Mouse (Mus musculus) small intestine, adult 2 months (tissue): ENCODE results near the gene Rarb. TPM values are rescaled to one million over a fixed set of nuclear protein-coding genes. Genes with fewer than 3 reads are reported as not detected.

ENCODE experiments used
- H3K27ac ChIP-seq: fragments of 200-500 bp; 2 replicates; pipeline ENCODE4 v1.5.1; 2012; ENCODE audit warnings: low read depth, low read length, control low read depth, inconsistent platforms; ENCODE audit not compliant: insufficient read depth
- H3K27me3 ChIP-seq: fragments of 200-500 bp; 2 replicates; pipeline ENCODE4 v1.6.1; 2012; ENCODE audit warnings: mild to moderate bottlenecking, moderate library complexity, low read length, inconsistent platforms; ENCODE audit not compliant: control insufficient read depth, insufficient read depth
- H3K36me3 ChIP-seq: fragments of 200-500 bp; 2 replicates; pipeline ENCODE4 v1.6.1; 2012; ENCODE audit warnings: mild to moderate bottlenecking, low read length, control low read depth, inconsistent platforms; ENCODE audit not compliant: control insufficient read depth, insufficient read depth
- H3K4me1 ChIP-seq: fragments of 200-500 bp; 2 replicates; pipeline ENCODE4 v1.6.1; 2012; ENCODE audit warnings: low read length, inconsistent platforms, mixed read lengths; ENCODE audit not compliant: control insufficient read depth, insufficient read depth, insufficient read length
- H3K4me3 ChIP-seq: fragments of 200-500 bp; 2 replicates; pipeline ENCODE4 v1.5.1; 2012; ENCODE audit warnings: low read depth, mild to moderate bottlenecking, control low read depth, inconsistent platforms, low read length, moderate library complexity
- CTCF ChIP-seq: fragments of 200-500 bp; IDR thresholded peaks from 2 replicates; pipeline ENCODE4 v1.5.1; 2012; ENCODE audit warnings: low read depth, mild to moderate bottlenecking, control low read depth, inconsistent platforms, low read length, moderate library complexity, mixed read lengths; ENCODE audit not compliant: insufficient replicate concordance, insufficient read length; ENCODE audit errors: extremely low read depth
- POLR2A ChIP-seq: fragments of 200-500 bp; IDR thresholded peaks from 2 replicates; pipeline ENCODE4 v1.6.1; 2012; ENCODE audit warnings: low read depth, mild to moderate bottlenecking, control low read depth, inconsistent platforms, low read length, moderate library complexity
- WGBS: fragments of 180-500 bp; shearing (Covaris S2); methylation state at CpG from one replicate; pipeline ENCODE4 v1.1.7; 2018; 5-methylcytosine and 5-hydroxymethylcytosine counted together
- polyA plus RNA-seq: library from polyadenylated mRNA; depleted of rRNA; stranded (reverse); fragments of >200 nt; gene quantifications from 2 replicates; pipeline ENCODE4 v1.2.3, GENCODE M21; 2012

The Rarb gene
- polyA plus RNA-seq, 1 experiment: 0.61 TPM

DNA sequence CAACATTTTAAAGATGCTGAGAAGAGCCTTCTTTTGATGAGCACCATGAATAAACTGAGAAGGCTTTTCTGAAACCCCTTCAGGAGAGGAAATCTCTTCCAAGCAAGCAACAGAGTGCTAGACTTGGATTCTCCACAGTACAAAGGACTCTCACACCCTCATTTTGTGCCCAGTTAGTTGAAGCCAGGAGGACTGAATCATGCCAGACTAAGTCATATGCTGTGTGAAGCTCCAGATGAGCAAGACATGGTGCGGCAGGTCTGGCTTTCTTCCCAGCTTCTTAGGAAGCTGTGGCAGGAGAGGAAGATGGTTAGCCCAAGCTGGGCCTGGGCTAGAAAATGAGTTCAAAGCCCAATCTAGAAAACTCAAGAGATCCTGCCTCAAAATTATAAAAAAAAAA lies 267.1 kb downstream of the Rarb start:
- H3K27ac ChIP-seq: no peak overlapping the region
- TF ChIP-seq POLR2A: no peak
- TF ChIP-seq CTCF: no peak
- H3K4me1 ChIP-seq: peaks cover 2% of the 10 kb centered on the region; the same call in 1 of the 2 replicates
- no peak overlapping the region for H3K4me3 ChIP-seq
- H3K36me3 ChIP-seq: no peaks in the 10 kb centered on the region
- 82% methylated on average over 1 of the region's 1 CpGs for WGBS
- no peaks in the 10 kb centered on the region for H3K27me3 ChIP-seq

DNA sequence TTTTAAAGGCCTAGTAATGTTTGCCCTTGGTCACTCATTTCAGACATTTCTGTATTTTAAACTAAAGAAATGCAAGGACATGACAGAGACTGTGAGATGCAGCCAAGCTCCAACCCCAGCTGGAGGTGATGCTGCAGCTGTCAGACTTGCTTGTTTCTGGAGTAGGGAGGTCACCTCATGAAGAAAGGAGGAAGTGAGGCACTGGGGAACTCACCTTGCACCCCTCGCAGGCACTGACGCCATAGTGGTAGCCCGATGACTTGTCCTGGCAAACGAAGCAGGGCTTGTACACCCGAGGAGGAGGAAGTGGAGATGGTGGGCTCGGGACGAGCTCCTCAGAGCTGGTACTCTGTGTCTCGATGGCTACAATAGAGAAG lies 270.8 kb downstream of the Rarb start:
- Histone ChIP-seq H3K27me3 (no peaks in the 10 kb centered on the region), H3K4me3 (no peak overlapping the region), H3K4me1 (peaks cover 2% of the 10 kb centered on the region), H3K36me3 (no peaks in the 10 kb centered on the region), H3K27ac (no peak overlapping the region)
- TF ChIP-seq POLR2A: no peak
- TF ChIP-seq CTCF: no peak
- WGBS: 80% methylated on average over 8 of the region's 8 CpGs

- H3K36me3 ChIP-seq: no peaks in the 10 kb centered on the region
- 79% methylated on average over 6 of the region's 6 CpGs for WGBS
- H3K4me3 ChIP-seq: no peak overlapping the region
- no peaks in the 10 kb centered on the region for H3K27me3 ChIP-seq
- H3K4me1 ChIP-seq: peaks cover 2% of the 10 kb centered on the region
- H3K27ac ChIP-seq: no peak overlapping the region
- TF ChIP-seq POLR2A (no peak), CTCF (no peak)
Measured at GRCm38 (mm10) chr14:16547492-16548199, 271.3 kb downstream of the Rarb start.

DNA sequence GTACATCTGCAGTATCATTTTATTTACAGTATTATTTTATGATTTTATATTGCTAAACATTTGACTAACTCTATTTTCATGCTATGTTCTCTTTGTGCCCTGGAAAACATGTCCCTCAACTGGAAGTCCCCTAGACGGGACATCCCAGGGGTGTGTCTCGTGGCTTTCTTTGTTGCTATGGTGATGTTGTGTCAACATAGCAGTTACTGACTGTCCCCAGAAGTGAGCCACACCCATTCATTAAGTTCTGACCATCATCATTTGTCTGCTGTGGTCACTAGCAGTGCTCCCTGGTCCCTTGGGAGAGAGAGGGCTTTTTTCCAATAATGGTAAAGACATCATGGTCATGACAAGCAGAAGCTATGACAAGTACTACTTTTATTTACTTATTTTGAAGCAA lies 274.0 kb downstream of the Rarb start:
- Histone ChIP-seq H3K4me3 (no peak overlapping the region), H3K27ac (no peak overlapping the region), H3K4me1 (peaks cover 2% of the 10 kb centered on the region), H3K36me3 (no peaks in the 10 kb centered on the region), H3K27me3 (no peaks in the 10 kb centered on the region)
- 34% methylated on average over 2 of the region's 2 CpGs for WGBS
- no peak for TF ChIP-seq POLR2A
- TF ChIP-seq CTCF: no peak

DNA sequence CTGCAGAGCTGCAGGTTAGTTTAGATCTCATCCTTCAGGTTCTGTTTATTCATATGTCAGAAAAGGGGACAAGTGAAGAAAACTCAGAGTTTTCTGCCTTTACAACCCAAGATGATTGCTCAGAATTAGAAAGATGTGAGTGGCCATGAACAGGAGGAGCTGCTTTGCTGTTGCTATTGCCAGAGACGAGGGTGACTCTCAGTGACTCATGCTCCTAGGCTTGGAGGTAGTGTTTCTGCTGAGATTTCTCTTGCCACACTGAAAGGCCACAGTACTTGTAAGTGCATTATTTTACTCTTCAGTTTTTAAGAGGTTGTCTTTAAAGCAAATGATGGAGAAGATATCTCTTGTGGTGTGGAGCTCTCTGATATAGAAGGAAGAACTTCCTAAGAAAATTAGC lies 277.3 kb downstream of the Rarb start:
- no peak overlapping the region for H3K27ac ChIP-seq
- WGBS: 63% methylated on average over 1 of the region's 1 CpGs
- no peaks in the 10 kb centered on the region; the same call in 1 of the 2 replicates for H3K4me1 ChIP-seq
- TF ChIP-seq POLR2A (no peak), CTCF (no peak)
- no peak overlapping the region for H3K4me3 ChIP-seq
- H3K27me3 ChIP-seq: no peaks in the 10 kb centered on the region
- no peaks in the 10 kb centered on the region for H3K36me3 ChIP-seq

DNA sequence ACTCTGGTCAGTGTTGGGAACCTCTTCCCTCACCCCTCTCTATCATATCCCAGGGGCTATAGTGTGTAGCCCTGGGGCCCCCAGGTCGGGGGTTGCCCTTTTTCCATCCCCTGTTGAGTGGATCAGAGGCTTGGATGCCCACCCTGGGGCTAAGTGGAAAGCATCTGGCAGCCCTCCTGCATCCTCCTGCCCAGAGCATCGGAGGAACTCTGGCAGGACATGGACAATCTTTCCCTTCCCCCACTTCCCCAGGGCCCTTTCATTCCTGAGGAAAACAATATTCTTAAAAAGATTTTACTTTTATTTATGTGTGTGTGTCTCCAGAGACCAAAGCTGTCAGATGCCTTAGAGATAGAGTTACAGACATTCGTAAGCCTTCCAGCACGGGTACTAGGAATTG lies 281.5 kb downstream of the Rarb start:
- no peak for TF ChIP-seq POLR2A
- no peak for TF ChIP-seq CTCF
- H3K36me3 ChIP-seq: no peaks in the 10 kb centered on the region
- whole genome bisulfite sequencing: 65% methylated on average over 4 of the region's 4 CpGs
- no peak overlapping the region for H3K4me3 ChIP-seq
- H3K27ac ChIP-seq: no peak overlapping the region
- H3K27me3 ChIP-seq: no peaks in the 10 kb centered on the region
- no peaks in the 10 kb centered on the region for H3K4me1 ChIP-seq

- 75% methylated on average over 2 of the region's 2 CpGs for WGBS
Measured at GRCm38 (mm10) chr14:16528631-16529030, 290.3 kb downstream of the Rarb start.

DNA sequence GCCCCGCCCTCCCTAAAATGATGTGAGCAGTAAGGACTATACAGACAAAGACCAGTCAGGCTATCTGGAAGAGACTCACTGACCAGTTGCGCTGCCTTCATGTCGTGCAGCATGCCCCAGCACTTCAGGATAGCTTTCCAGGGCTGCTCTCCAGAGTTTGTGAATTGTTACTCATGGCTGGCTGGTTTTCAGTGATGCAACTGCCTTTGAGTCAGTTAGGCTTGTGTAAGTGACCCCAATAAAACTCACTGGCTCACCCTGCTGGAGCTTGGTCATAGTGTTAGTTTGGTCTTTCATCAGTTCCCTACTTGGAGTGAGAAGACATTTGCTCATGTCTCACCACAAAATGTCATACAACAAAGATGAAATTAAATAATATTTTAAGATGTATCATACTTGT lies 292.8 kb downstream of the Rarb start:
- Histone ChIP-seq H3K27me3 (no peaks in the 10 kb centered on the region), H3K36me3 (no peaks in the 10 kb centered on the region), H3K4me1 (no peaks in the 10 kb centered on the region), H3K27ac (no peak overlapping the region), H3K4me3 (no peak overlapping the region)
- TF ChIP-seq POLR2A (no peak), CTCF (no peak)
- 92% methylated on average over 3 of the region's 3 CpGs for WGBS

More at GRCm38 (mm10) chr14:16528631-16529030, 290.3 kb downstream of the Rarb start:
- Histone ChIP-seq H3K4me1 (no peaks in the 10 kb centered on the region), H3K27ac (no peak overlapping the region), H3K27me3 (no peaks in the 10 kb centered on the region), H3K36me3 (no peaks in the 10 kb centered on the region), H3K4me3 (no peak overlapping the region)
- no peak for TF ChIP-seq POLR2A
